Mouse (Mus musculus) liver, postnatal 0 days (tissue): ENCODE data around the gene Swap70.

Experiments used
- CTCF ChIP-seq: sonication (generic); IDR thresholded peaks from 2 replicates; pipeline ENCODE4 v1.5.1; 2016; ENCODE audit warnings: antibody characterized with exemption, low read depth
- EP300 ChIP-seq: IDR thresholded peaks from 2 replicates; pipeline ENCODE4 v1.6.1; 2016; ENCODE audit warnings: antibody characterized with exemption, low read depth, mild to moderate bottlenecking

DNA sequence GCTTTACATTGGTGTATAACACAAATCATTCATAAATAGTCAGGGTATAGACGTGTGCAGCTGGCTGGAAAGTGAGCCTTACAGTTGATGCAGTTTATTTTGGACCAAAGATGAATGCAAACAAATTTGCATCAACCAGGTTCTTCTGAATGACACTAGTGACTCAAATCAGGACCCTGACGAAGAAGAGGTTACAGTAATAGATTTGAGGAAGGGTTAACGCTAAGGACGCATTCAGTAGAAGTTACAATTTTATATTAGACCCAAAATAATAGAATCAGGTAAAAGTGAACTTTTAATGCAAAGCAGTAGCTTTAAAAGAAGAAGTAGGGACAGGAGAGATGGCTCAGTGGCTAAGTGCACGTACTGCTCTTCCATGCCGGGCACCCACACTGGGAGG is 19.6 kb upstream of the Swap70 start:
- no peak for TF ChIP-seq CTCF
- TF ChIP-seq EP300: no peak
